Mouse (Mus musculus) E14TG2a.4 (cell line): ENCODE measurements around the gene Cox16.

Experiments used
- CTCF ChIP-seq: conservative IDR thresholded peaks from 2 replicates; pipeline ENCODE4 v1.5.1; 2014; ENCODE audit warnings: low read length
- NANOG ChIP-seq: IDR thresholded peaks from 2 replicates; pipeline ENCODE4 v1.6.1; 2014; ENCODE audit warnings: borderline replicate concordance, low read length, mixed read lengths

DNA sequence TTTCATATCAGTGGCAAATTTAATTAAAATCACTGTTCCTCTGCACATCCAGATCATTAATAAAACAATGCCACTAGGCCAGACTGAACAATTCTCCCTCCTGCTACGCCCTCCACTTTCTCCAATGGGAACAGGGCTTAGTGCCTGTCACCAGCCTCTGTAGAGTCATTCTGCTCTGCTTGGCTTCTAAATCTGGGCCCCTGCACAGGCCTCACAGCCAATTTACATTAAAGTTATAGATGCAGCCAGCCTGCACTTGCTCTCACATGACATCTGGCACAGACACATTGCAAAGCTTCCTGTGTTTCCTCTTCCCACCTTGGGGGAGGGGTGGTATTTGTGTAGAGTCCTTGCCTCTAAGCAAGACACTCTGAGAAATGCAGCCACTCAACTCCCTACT, 163.9 kb downstream of the Cox16 start:
- TF ChIP-seq CTCF (no peak), NANOG (no peak)
